Mouse (Mus musculus): Measurements from ENCODE around the gene Fbf1.
"Not testable (repeated sequence)": the region's sequence is repeated elsewhere in the genome, so short reads cannot be mapped to it uniquely, and the experiment has no call there.

The Fbf1 gene

DNA sequence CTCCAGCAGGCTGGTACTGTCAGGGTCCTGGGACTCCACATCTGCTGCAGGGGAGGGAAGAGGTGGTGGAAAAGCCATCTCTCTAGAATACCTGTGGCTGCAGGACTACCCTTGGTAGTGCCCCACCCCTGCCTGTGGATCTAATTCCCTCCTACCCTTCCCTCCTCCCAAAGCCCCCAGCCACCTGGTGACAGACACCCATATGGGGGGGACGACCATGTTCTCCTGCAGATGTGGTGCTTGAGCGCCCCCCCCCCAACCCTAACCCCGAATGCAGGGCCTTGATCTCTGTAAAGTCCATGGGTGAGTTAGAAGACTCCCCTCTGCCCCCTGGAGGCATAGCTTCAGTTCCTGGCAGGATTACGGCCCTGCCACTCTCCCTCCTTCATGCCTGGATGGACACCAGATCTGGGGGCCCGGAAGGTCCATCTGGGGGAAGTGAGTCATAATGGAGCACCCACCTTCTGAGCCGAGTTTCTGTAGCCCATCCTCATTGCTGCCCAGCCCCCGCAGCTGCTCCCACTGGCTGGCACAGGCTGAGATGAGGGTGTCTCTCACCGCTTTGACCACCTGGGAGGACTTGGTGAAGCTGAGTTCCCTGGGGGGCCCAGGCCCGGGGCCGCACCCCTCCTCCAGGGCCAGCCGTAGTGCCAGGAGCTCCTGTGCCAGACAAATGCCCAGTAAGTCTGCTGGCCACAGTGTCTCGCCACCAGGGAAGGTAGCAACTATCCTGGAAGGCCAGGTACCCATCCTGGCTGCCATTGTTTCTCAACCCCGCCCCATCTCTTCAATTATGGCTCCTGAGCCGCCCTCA lies 60.8 kb downstream of the Fbf1 start:
- no peak for DNase-seq

- DNase-seq = no peak
These were observed 61.6 kb downstream of the Fbf1 start for GRCm38 (mm10) chr11:116106154-116106962.

- DNase-seq = no peak
These were observed 62.9 kb downstream of the Fbf1 start for GRCm38 (mm10) chr11:116105065-116105464.

GRCm38 (mm10) chr11:116104006-116104646 lies 63.8 kb downstream of the Fbf1 start:
- DNase-seq = no peak

GRCm38 (mm10) chr11:116103572-116103971 lies 64.4 kb downstream of the Fbf1 start:
- DNase-seq = no peak

- DNase-seq = no peak
These were observed 65.5 kb downstream of the Fbf1 start for GRCm38 (mm10) chr11:116102472-116102871.

- DNase-seq = no peak
These were observed 66.0 kb downstream of the Fbf1 start for GRCm38 (mm10) chr11:116101931-116102381.

GRCm38 (mm10) chr11:116100839-116101238 lies 67.1 kb downstream of the Fbf1 start:
- no peak for DNase-seq

- DNase-seq = no peak
These were observed 67.6 kb downstream of the Fbf1 start for GRCm38 (mm10) chr11:116100385-116100784.

DNA sequence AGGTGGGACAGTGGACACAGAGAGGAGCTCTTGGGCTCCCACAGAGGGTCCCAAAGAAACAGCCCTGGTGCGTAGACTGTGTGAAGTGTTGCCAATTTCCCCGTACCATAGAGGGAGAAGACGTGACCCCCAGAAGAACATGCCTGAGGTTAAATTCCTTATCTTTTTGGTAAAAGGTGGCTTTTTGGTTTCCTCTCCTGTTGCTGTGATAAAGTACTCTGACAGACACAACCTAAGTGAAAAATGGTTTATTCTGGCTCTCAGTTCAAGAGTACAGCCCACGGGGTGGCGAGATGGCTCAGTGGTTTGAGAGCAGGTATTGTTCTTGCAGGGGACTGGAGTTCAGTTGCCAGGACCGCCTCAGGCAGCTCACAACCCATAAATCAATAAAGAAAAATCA lies 68.5 kb downstream of the Fbf1 start:
- no peak for DNase-seq

- DNase-seq = no peak
These were observed 69.1 kb downstream of the Fbf1 start for GRCm38 (mm10) chr11:116098711-116099460.

DNA sequence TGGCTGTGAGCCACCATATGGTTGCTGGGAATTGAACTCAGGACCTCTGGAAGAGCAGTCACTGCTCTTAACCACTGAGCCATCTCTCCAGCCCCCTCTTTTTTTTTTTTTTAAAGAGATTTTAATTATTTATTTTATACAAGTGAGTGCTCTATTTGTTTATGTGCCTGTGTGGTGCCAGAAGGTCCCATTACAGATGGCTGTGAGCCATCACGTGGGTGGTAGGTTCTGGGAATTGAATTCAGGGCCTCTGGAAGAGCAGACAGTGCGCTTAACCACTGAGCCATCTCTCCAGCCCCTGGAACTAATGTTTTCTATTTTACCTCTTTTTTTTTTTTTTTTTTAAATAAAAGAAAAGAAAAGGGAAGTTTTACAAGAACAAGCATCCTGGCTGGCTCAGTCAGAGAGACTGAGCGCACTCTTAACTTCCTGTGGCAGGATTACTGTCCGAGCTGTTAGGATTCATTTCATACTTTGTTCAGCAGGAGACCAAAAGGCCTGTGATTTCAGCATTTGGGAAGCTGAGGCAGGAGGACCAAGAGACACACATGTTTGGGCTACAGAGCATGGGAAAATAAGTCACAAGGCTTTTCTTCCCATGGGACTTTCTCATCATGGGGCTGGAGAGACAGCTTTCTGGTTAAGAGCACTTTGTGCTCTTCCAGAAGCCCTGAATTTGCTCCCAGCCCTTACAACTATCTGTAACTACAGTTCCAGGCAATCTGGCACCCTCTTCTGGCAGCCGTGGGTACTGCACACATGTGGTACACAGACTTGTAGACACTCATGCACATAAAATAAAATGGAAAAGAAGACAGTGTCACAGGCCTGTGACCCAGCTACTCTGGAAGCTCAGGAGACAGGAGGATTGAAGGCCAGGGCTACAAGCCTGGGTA lies 71.5 kb downstream of the Fbf1 start:
- DNase-seq = no peak

- no peak for DNase-seq
These were observed 72.4 kb downstream of the Fbf1 start for GRCm38 (mm10) chr11:116095573-116095972.

DNA sequence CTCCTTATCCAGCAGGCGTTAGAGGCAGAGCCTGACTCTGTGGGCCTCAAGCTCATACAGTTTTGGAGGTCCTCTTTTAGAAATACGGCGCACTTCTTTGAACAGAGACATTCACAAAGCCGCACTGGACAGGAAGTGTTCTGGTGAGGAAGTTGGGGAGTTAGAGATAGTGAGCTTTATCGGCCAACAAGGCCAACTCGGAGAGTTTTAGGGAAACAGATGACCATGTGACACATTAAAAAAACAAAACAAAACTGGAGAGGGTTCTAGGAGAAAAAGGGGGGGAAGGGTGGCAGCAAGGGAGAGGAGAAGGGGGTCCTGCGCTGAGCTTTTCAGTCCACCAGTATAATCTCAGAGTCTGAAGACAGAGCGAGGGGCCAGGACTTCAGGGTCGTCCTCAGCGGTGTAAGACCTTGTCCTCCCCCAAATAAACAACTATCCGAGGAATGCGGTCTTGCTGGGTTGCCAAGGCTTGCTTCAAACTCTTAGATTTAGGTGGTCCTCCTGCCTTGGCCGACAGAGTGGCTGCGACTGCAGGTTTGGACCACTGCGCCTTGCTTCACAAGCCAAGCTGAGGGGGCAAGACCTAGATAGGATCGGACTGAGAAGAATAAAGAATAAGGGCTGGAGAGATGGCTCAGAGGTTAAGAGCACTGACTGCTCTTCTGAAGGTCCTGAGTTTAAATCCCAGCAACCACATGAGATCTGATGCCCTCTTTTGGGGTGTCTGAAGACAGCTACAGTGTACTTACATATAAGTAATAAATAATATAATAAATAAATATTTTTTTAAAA lies 74.0 kb downstream of the Fbf1 start:
- no peak for DNase-seq

GRCm38 (mm10) chr11:116092959-116093358 lies 75.0 kb downstream of the Fbf1 start:
- not testable (repeated sequence) for DNase-seq

Measured in cerebellum, postnatal 36 days (tissue).